43 mouse cellular contexts compared by ENCODE assay signal in the genomic region with DNA sequence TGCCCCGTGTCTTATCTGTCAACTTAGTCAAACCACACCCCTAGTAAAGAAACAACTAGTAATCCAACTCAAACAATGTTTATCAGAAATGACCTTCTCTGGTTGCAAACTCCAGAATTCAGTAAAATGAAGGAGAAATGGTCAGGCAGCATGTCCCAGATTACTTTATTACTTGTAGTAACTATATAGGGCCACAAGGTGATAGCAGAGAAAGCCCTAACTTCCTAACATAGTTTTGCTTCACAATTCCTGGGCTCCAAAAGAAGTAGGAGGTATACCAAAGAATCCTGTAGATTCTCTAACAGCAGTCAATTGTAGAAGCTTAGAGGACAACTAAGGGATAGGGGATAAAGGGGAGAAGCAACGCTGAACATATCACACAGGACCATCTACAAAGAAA. TPM values are rescaled to one million over a fixed set of nuclear protein-coding genes. Genes with fewer than 3 reads are reported as not detected.
DNase-seq lines count a peak whose midpoint lies in the region; ATAC-seq and TF ChIP-seq lines count a peak whose summit lies in the region.
"Had no signal": no experiment of that assay in that cellular context is flagged by ENCODE, and none has a peak within 500 bp of the region (broad histone marks: within the 10 kb centered on the region; RNA-seq: fewer than 3 reads in every experiment).

No protein-coding gene starts in this region.

- TF ChIP-seq CTCF in forebrain, postnatal 0 days (IDR thresholded peaks at IDR 0.05; ENCODE audit: low read depth): peak; percentile 47
- TF ChIP-seq CTCF in left cerebral cortex, adult 2 months (IDR thresholded peaks at IDR 0.05): peak; percentile 35
- peak; percentile 67 for TF ChIP-seq CTCF in stomach, postnatal 0 days (IDR thresholded peaks at IDR 0.05; ENCODE audit: low read depth)

- TF ChIP-seq EP300 in stomach, postnatal 0 days (optimal IDR thresholded peaks at IDR 0.05): no peak

- H3K4me1 ChIP-seq in forebrain, postnatal 0 days (ENCODE audit: insufficient read depth): no peaks in the 10 kb centered on the region
- H3K4me1 ChIP-seq in forebrain, embryonic 12.5 days: no peaks in the 10 kb centered on the region
- no peaks in the 10 kb centered on the region for H3K4me1 ChIP-seq in midbrain, embryonic 11.5 days (ENCODE audit: control insufficient read depth, insufficient read depth, low read length)
- no peaks in the 10 kb centered on the region for H3K4me1 ChIP-seq in midbrain, embryonic 16.5 days (ENCODE audit: control insufficient read depth, insufficient read depth, low read length)
- H3K4me1 ChIP-seq in stomach, postnatal 0 days (replicated peaks; ENCODE audit: control insufficient read depth, insufficient read depth): no peaks in the 10 kb centered on the region
- H3K4me1 ChIP-seq in forebrain, embryonic 16.5 days (replicated peaks; ENCODE audit: control insufficient read depth, insufficient read depth, low read length): no peaks in the 10 kb centered on the region
- H3K4me1 ChIP-seq: embryonic facial prominence, embryonic 10.5 days; heart, embryonic 12.5 days; hindbrain, embryonic 13.5 days; limb, embryonic 13.5 days; liver, embryonic 13.5 days; lung, embryonic 15.5 days; neural tube, embryonic 12.5 days had no signal

- no peak for ATAC-seq in forebrain, postnatal 0 days
- no peak for ATAC-seq in forebrain, embryonic 12.5 days (ENCODE audit: low FRiP score)
- ATAC-seq in midbrain, embryonic 11.5 days (ENCODE audit: low FRiP score): no peak
- no peak for ATAC-seq in midbrain, embryonic 16.5 days
- no peak for ATAC-seq in stomach, postnatal 0 days (ENCODE audit: low FRiP score, low TSS enrichment)
- ATAC-seq in forebrain, embryonic 16.5 days: no peak
- ATAC-seq: activated CD4-positive, CD25-positive, alpha-beta regulatory T cell, adult 4 months; forebrain, embryonic 13.5 days; inflammation-experienced regulatory T-cells, adult 6 months had no signal

- no peak overlapping the region for H3K4me3 ChIP-seq in forebrain, postnatal 0 days (ENCODE audit: low read depth, low read length)
- no peak overlapping the region for H3K4me3 ChIP-seq in forebrain, embryonic 12.5 days (replicated peaks)
- no peak overlapping the region for H3K4me3 ChIP-seq in left cerebral cortex, adult 2 months
- no peak overlapping the region for H3K4me3 ChIP-seq in midbrain, embryonic 11.5 days (ENCODE audit: low read depth, low read length)
- H3K4me3 ChIP-seq in midbrain, embryonic 16.5 days (ENCODE audit: low read depth, low read length): no peak overlapping the region
- no peak overlapping the region for H3K4me3 ChIP-seq in stomach, postnatal 0 days (ENCODE audit: low read depth, low read length)
- H3K4me3 ChIP-seq in forebrain, embryonic 16.5 days (replicated peaks; ENCODE audit: low read length): no peak overlapping the region
- H3K4me3 ChIP-seq: embryonic facial prominence, embryonic 10.5 days; embryonic facial prominence, embryonic 15.5 days; forebrain, embryonic 13.5 days; gastrocnemius, adult 2 months; heart, embryonic 12.5 days; hindbrain, embryonic 13.5 days; limb, embryonic 13.5 days; liver, embryonic 13.5 days; lung, embryonic 15.5 days; myocyte; neural tube, embryonic 12.5 days had no signal

- no peak for DNase-seq in forebrain, postnatal 0 days
- no peak for DNase-seq in left cerebral cortex, adult 2 months (ENCODE audit: extremely low spot score in 1 of 2, low spot score in 2 of 2)
- no peak for DNase-seq in left cerebral cortex, postnatal 10 days (ENCODE audit: extremely low spot score in 1 of 2, low spot score in 2 of 2)
- DNase-seq in midbrain, embryonic 11.5 days (ENCODE audit: low spot score, missing footprints): peak; percentile 72
- no peak for DNase-seq in stomach, postnatal 0 days (ENCODE audit: low spot score)
- DNase-seq: adrenal gland, adult 2 months; adrenal gland, postnatal 36 days; cerebellum, adult 2 months; cerebellum, postnatal 14 days; gastrocnemius, adult 2 months; gastrocnemius, postnatal 36 days; heart, adult 18-20 months; heart, postnatal 4 days; kidney, adult 8-10 months; kidney, postnatal 10 days; liver, embryonic 13.5 days; midbrain, embryonic 14.5 days; right cerebral cortex, adult 18-20 months; spleen, adult 18-20 months; thymus, adult 2 months; thymus, postnatal 36 days had no signal

- no peak overlapping the region for H3K27ac ChIP-seq in forebrain, postnatal 0 days (ENCODE audit: low read depth, low read length)
- no peak overlapping the region for H3K27ac ChIP-seq in forebrain, embryonic 12.5 days
- no peak overlapping the region for H3K27ac ChIP-seq in left cerebral cortex, adult 2 months
- no peak overlapping the region for H3K27ac ChIP-seq in midbrain, embryonic 11.5 days (ENCODE audit: low read depth, low read length)
- no peak overlapping the region for H3K27ac ChIP-seq in midbrain, embryonic 16.5 days (ENCODE audit: low read length)
- no peak overlapping the region for H3K27ac ChIP-seq in stomach, postnatal 0 days (replicated peaks)
- no peak overlapping the region for H3K27ac ChIP-seq in forebrain, embryonic 16.5 days (ENCODE audit: low read length)
- H3K27ac ChIP-seq: embryonic facial prominence, embryonic 10.5 days; embryonic facial prominence, embryonic 15.5 days; forebrain, embryonic 13.5 days; gastrocnemius, adult 2 months; hindbrain, embryonic 13.5 days; limb, embryonic 13.5 days; liver, embryonic 13.5 days; lung, embryonic 15.5 days; macrophage; neural tube, embryonic 12.5 days had no signal

- intact Hi-C loops in left cerebral cortex, adult 2 months (cut with DNase I): loop anchor here (2.0 to 5.0 kb wide), 2 partner anchors 128 to 147 kb away; a partner anchor contains a TSS
- intact Hi-C loops in left cerebral cortex, postnatal 10 days (cut with DNase I): no loop called here

- 73% methylated on average over 2 of the region's 2 CpGs for WGBS in forebrain, postnatal 0 days
- WGBS in forebrain, embryonic 12.5 days: 74% methylated on average over 2 of the region's 2 CpGs
- WGBS in midbrain, embryonic 11.5 days: 74% methylated on average over 2 of the region's 2 CpGs
- 78% methylated on average over 2 of the region's 2 CpGs for WGBS in midbrain, embryonic 16.5 days
- 58% methylated on average over 2 of the region's 2 CpGs for WGBS in stomach, postnatal 0 days
- WGBS in forebrain, embryonic 16.5 days: 85% methylated on average over 2 of the region's 2 CpGs

- no peaks in the 10 kb centered on the region for H3K36me3 ChIP-seq in forebrain, postnatal 0 days (ENCODE audit: insufficient read depth)
- no peaks in the 10 kb centered on the region for H3K36me3 ChIP-seq in forebrain, embryonic 12.5 days (replicated peaks)
- H3K36me3 ChIP-seq in midbrain, embryonic 11.5 days (ENCODE audit: control insufficient read depth, insufficient read depth, low read length): no peaks in the 10 kb centered on the region
- H3K36me3 ChIP-seq in midbrain, embryonic 16.5 days (ENCODE audit: control insufficient read depth, insufficient read depth, low read length): no peaks in the 10 kb centered on the region
- no peaks in the 10 kb centered on the region for H3K36me3 ChIP-seq in stomach, postnatal 0 days (ENCODE audit: control insufficient read depth, insufficient read depth, low read length)
- H3K36me3 ChIP-seq in forebrain, embryonic 16.5 days (ENCODE audit: control insufficient read depth, insufficient read depth): no peaks in the 10 kb centered on the region
- H3K36me3 ChIP-seq: embryonic facial prominence, embryonic 10.5 days; embryonic facial prominence, embryonic 15.5 days; heart, embryonic 12.5 days; hindbrain, embryonic 13.5 days; limb, embryonic 13.5 days; liver, embryonic 13.5 days; lung, embryonic 15.5 days; neural tube, embryonic 12.5 days had no signal

- no peak overlapping the region for H3K4me2 ChIP-seq in forebrain, postnatal 0 days (ENCODE audit: low read depth)
- H3K4me2 ChIP-seq in forebrain, embryonic 12.5 days: no peak overlapping the region
- H3K4me2 ChIP-seq in midbrain, embryonic 11.5 days: no peak overlapping the region
- H3K4me2 ChIP-seq in midbrain, embryonic 16.5 days (ENCODE audit: low read length): no peak overlapping the region
- no peak overlapping the region for H3K4me2 ChIP-seq in stomach, postnatal 0 days (replicated peaks; ENCODE audit: low read depth)
- no peak overlapping the region for H3K4me2 ChIP-seq in forebrain, embryonic 16.5 days (ENCODE audit: low read length)
- H3K4me2 ChIP-seq: embryonic facial prominence, embryonic 15.5 days; forebrain, embryonic 13.5 days; heart, embryonic 12.5 days; hindbrain, embryonic 13.5 days; limb, embryonic 13.5 days; liver, embryonic 13.5 days; lung, embryonic 15.5 days; neural tube, embryonic 12.5 days had no signal

- no peaks in the 10 kb centered on the region for H3K27me3 ChIP-seq in forebrain, postnatal 0 days (ENCODE audit: insufficient read depth, low read length)
- H3K27me3 ChIP-seq in forebrain, embryonic 12.5 days: no peaks in the 10 kb centered on the region
- H3K27me3 ChIP-seq in midbrain, embryonic 11.5 days (ENCODE audit: control insufficient read depth, insufficient read depth, low read length): no peaks in the 10 kb centered on the region
- no peaks in the 10 kb centered on the region for H3K27me3 ChIP-seq in midbrain, embryonic 16.5 days (ENCODE audit: control insufficient read depth, insufficient read depth, low read depth, low read length)
- no peaks in the 10 kb centered on the region for H3K27me3 ChIP-seq in stomach, postnatal 0 days (ENCODE audit: control insufficient read depth, insufficient read depth, low read length)
- no peaks in the 10 kb centered on the region for H3K27me3 ChIP-seq in forebrain, embryonic 16.5 days (replicated peaks; ENCODE audit: control insufficient read depth, insufficient read depth, low read length)
- H3K27me3 ChIP-seq: embryonic facial prominence, embryonic 15.5 days; forebrain, embryonic 13.5 days; heart, embryonic 12.5 days; hindbrain, embryonic 13.5 days; limb, embryonic 13.5 days; liver, embryonic 13.5 days; lung, embryonic 15.5 days; neural tube, embryonic 12.5 days had no signal

- no peaks in the 10 kb centered on the region for H3K9me3 ChIP-seq in forebrain, postnatal 0 days (ENCODE audit: low read length)
- no peaks in the 10 kb centered on the region for H3K9me3 ChIP-seq in forebrain, embryonic 12.5 days
- H3K9me3 ChIP-seq in midbrain, embryonic 11.5 days (ENCODE audit: control insufficient read depth, low read length): no peaks in the 10 kb centered on the region
- no peaks in the 10 kb centered on the region for H3K9me3 ChIP-seq in midbrain, embryonic 16.5 days (replicated peaks; ENCODE audit: control insufficient read depth, low read length, poor library complexity, severe bottlenecking)
- H3K9me3 ChIP-seq in stomach, postnatal 0 days (ENCODE audit: control insufficient read depth, low read length): no peaks in the 10 kb centered on the region
- no peaks in the 10 kb centered on the region for H3K9me3 ChIP-seq in forebrain, embryonic 16.5 days (ENCODE audit: control insufficient read depth, low read length)
- H3K9me3 ChIP-seq: embryonic facial prominence, embryonic 10.5 days; embryonic facial prominence, embryonic 15.5 days; forebrain, embryonic 13.5 days; heart, embryonic 12.5 days; hindbrain, embryonic 13.5 days; limb, embryonic 13.5 days; liver, embryonic 13.5 days; lung, embryonic 15.5 days; neural tube, embryonic 12.5 days had no signal

- no peak overlapping the region for H3K9ac ChIP-seq in forebrain, postnatal 0 days
- no peak overlapping the region for H3K9ac ChIP-seq in forebrain, embryonic 12.5 days
- H3K9ac ChIP-seq in midbrain, embryonic 11.5 days (ENCODE audit: low read length): no peak overlapping the region
- H3K9ac ChIP-seq in midbrain, embryonic 16.5 days (ENCODE audit: low read depth, low read length): no peak overlapping the region
- H3K9ac ChIP-seq in stomach, postnatal 0 days (ENCODE audit: low read length): no peak overlapping the region
- no peak overlapping the region for H3K9ac ChIP-seq in forebrain, embryonic 16.5 days (replicated peaks; ENCODE audit: low read depth, low read length)
- H3K9ac ChIP-seq: embryonic facial prominence, embryonic 15.5 days; forebrain, embryonic 13.5 days; heart, embryonic 12.5 days; hindbrain, embryonic 13.5 days; limb, embryonic 13.5 days; liver, embryonic 13.5 days; lung, embryonic 15.5 days; neural tube, embryonic 12.5 days had no signal

RNA-seq across cellular contexts. Expression of a gene that starts 5.4 kb away (rescaled TPM):
- total RNA-seq in forebrain, postnatal 0 days (2014; rRNA removed): not detected in 2 replicates
- polyA plus RNA-seq in forebrain, postnatal 0 days (2015; fragmentation: Nextera tagmentation; extraction: Ambion mirVana): 0.62 and 0.65 TPM in 2 replicates
- 0.31 and 0.52 TPM in 2 replicates for polyA plus RNA-seq in forebrain, embryonic 12.5 days (2016; fragmentation: Nextera tagmentation; extraction: Ambion mirVana)
- 1 to 10 TPM; 1.9 to 2.5 TPM for total RNA-seq in left cerebral cortex, adult 2 months (2021)
- 1 to 10 TPM; 1.7 to 2.1 TPM for total RNA-seq in left cerebral cortex, postnatal 10 days (2021)
- polyA plus RNA-seq in midbrain, embryonic 11.5 days (2014; fragmentation: Nextera tagmentation; extraction: Ambion mirVana): 0.26 and 0.27 TPM in 2 replicates
- polyA plus RNA-seq in midbrain, embryonic 16.5 days (2015; fragmentation: Nextera tagmentation; extraction: Ambion mirVana): 0.85 and 0.93 TPM in 2 replicates
- 7.1 and 8.4 TPM in 2 replicates for polyA plus RNA-seq in stomach, postnatal 0 days (2015; fragmentation: Nextera tagmentation; extraction: Ambion mirVana)
- 0.60 and 0.65 TPM in 2 replicates for polyA plus RNA-seq in forebrain, embryonic 16.5 days (2015; fragmentation: Nextera tagmentation; extraction: Ambion mirVana)
- total RNA-seq: adrenal gland, adult 2 months; adrenal gland, postnatal 36 days; gastrocnemius, adult 2 months; gastrocnemius, postnatal 36 days; heart, adult 18-20 months; heart, postnatal 4 days; megakaryocyte-erythroid progenitor cell, adult 5-6 weeks had no signal
- polyA plus RNA-seq: adrenal gland, adult 2 months; heart, postnatal 0 days; macrophage had no signal

RNA-seq across cellular contexts. Expression of a gene that starts 25.5 kb away (rescaled TPM):
- 47.6 and 58.4 TPM in 2 replicates for total RNA-seq in forebrain, postnatal 0 days (2014; rRNA removed)
- 31.6 and 34.6 TPM in 2 replicates for polyA plus RNA-seq in forebrain, postnatal 0 days (2015; fragmentation: Nextera tagmentation; extraction: Ambion mirVana)
- 17.7 and 18.4 TPM in 2 replicates for polyA plus RNA-seq in forebrain, embryonic 12.5 days (2016; fragmentation: Nextera tagmentation; extraction: Ambion mirVana)
- total RNA-seq in left cerebral cortex, adult 2 months (2021): 100 to 1,000 TPM; 118 to 130 TPM
- total RNA-seq in left cerebral cortex, postnatal 10 days (2021): 100 to 1,000 TPM; 131 to 163 TPM
- 9.9 and 10.7 TPM in 2 replicates for polyA plus RNA-seq in midbrain, embryonic 11.5 days (2014; fragmentation: Nextera tagmentation; extraction: Ambion mirVana)
- 43.7 and 46.4 TPM in 2 replicates for polyA plus RNA-seq in midbrain, embryonic 16.5 days (2015; fragmentation: Nextera tagmentation; extraction: Ambion mirVana)
- polyA plus RNA-seq in stomach, postnatal 0 days (2015; fragmentation: Nextera tagmentation; extraction: Ambion mirVana): 23.5 and 24.3 TPM in 2 replicates
- 37.7 and 39.4 TPM in 2 replicates for polyA plus RNA-seq in forebrain, embryonic 16.5 days (2015; fragmentation: Nextera tagmentation; extraction: Ambion mirVana)

RNA-seq across cellular contexts. Expression of a gene that starts 49.8 kb away (rescaled TPM):
- not detected in 2 replicates for total RNA-seq in forebrain, postnatal 0 days (2014; rRNA removed)
- not detected in 2 replicates for polyA plus RNA-seq in forebrain, postnatal 0 days (2015; fragmentation: Nextera tagmentation; extraction: Ambion mirVana)
- not detected in 2 replicates for polyA plus RNA-seq in forebrain, embryonic 12.5 days (2016; fragmentation: Nextera tagmentation; extraction: Ambion mirVana)
- total RNA-seq in left cerebral cortex, adult 2 months (2021): not detected
- total RNA-seq in left cerebral cortex, postnatal 10 days (2021): not detected
- polyA plus RNA-seq in midbrain, embryonic 11.5 days (2014; fragmentation: Nextera tagmentation; extraction: Ambion mirVana): not detected in 2 replicates
- polyA plus RNA-seq in midbrain, embryonic 16.5 days (2015; fragmentation: Nextera tagmentation; extraction: Ambion mirVana): not detected in 2 replicates
- polyA plus RNA-seq in stomach, postnatal 0 days (2015; fragmentation: Nextera tagmentation; extraction: Ambion mirVana): not detected in 2 replicates
- polyA plus RNA-seq in forebrain, embryonic 16.5 days (2015; fragmentation: Nextera tagmentation; extraction: Ambion mirVana): not detected in 2 replicates
- total RNA-seq: adrenal gland, adult 2 months; gastrocnemius, adult 2 months; gastrocnemius, postnatal 36 days; heart, adult 18-20 months; heart, postnatal 4 days; layer of hippocampus, postnatal 10 days; left cerebral cortex, adult 18-20 months; left cerebral cortex, postnatal 36 days had no signal
- polyA plus RNA-seq: adrenal gland, adult 2 months; brain, embryonic 14.5 days; cerebellum, adult 2 months; embryonic facial prominence, embryonic 10.5 days; embryonic facial prominence, embryonic 15.5 days; forebrain, embryonic 13.5 days; heart, embryonic 12.5 days; heart, postnatal 0 days; hindbrain, embryonic 13.5 days; inflammation-experienced regulatory T-cells, adult 6 months; large intestine, adult 2 months; limb, embryonic 13.5 days; liver, embryonic 13.5 days; lung, embryonic 15.5 days; macrophage; midbrain, embryonic 14.5 days; myocyte; neural tube, embryonic 12.5 days; thymus, adult 2 months had no signal

RNA-seq across cellular contexts. Expression of a gene that starts 53.4 kb away (rescaled TPM):
- total RNA-seq in forebrain, postnatal 0 days (2014; rRNA removed): not detected in 2 replicates
- not detected in 2 replicates for polyA plus RNA-seq in forebrain, postnatal 0 days (2015; fragmentation: Nextera tagmentation; extraction: Ambion mirVana)
- not detected in 2 replicates for polyA plus RNA-seq in forebrain, embryonic 12.5 days (2016; fragmentation: Nextera tagmentation; extraction: Ambion mirVana)
- not detected for total RNA-seq in left cerebral cortex, adult 2 months (2021)
- total RNA-seq in left cerebral cortex, postnatal 10 days (2021): not detected
- polyA plus RNA-seq in midbrain, embryonic 11.5 days (2014; fragmentation: Nextera tagmentation; extraction: Ambion mirVana): not detected in 2 replicates
- not detected in 2 replicates for polyA plus RNA-seq in midbrain, embryonic 16.5 days (2015; fragmentation: Nextera tagmentation; extraction: Ambion mirVana)
- not detected in 2 replicates for polyA plus RNA-seq in stomach, postnatal 0 days (2015; fragmentation: Nextera tagmentation; extraction: Ambion mirVana)
- polyA plus RNA-seq in forebrain, embryonic 16.5 days (2015; fragmentation: Nextera tagmentation; extraction: Ambion mirVana): not detected in 2 replicates
- total RNA-seq: adrenal gland, adult 2 months; adrenal gland, postnatal 36 days; gastrocnemius, adult 2 months; gastrocnemius, postnatal 36 days; heart, adult 18-20 months; heart, postnatal 4 days; layer of hippocampus, postnatal 10 days; left cerebral cortex, adult 18-20 months; left cerebral cortex, postnatal 36 days; megakaryocyte-erythroid progenitor cell, adult 5-6 weeks had no signal
- polyA plus RNA-seq: activated CD4-positive, CD25-positive, alpha-beta regulatory T cell, adult 4 months; adrenal gland, adult 2 months; brain, embryonic 14.5 days; cerebellum, adult 2 months; embryonic facial prominence, embryonic 10.5 days; embryonic facial prominence, embryonic 15.5 days; forebrain, embryonic 13.5 days; heart, embryonic 12.5 days; heart, postnatal 0 days; hindbrain, embryonic 13.5 days; inflammation-experienced regulatory T-cells, adult 6 months; large intestine, adult 2 months; limb, embryonic 13.5 days; liver, embryonic 13.5 days; lung, embryonic 15.5 days; macrophage; midbrain, embryonic 14.5 days; myocyte; neural tube, embryonic 12.5 days; thymus, adult 2 months had no signal
